Mouse (Mus musculus) testis, adult 2 months (tissue): ENCODE measurements at regions not wholly inside any gene's neighbourhood (a gene's known extent, or its start where the extent isn't known, plus 50 kb on each side); places are given as distances from the start of the nearest gene placed in this dataset.

Source experiments
- CTCF ChIP-seq: fragments of 200-500 bp; IDR thresholded peaks from 2 replicates; pipeline ENCODE4 v1.5.1; 2012; ENCODE audit warnings: low read depth, mild to moderate bottlenecking, inconsistent platforms, low read length, moderate library complexity; ENCODE audit not compliant: control insufficient read depth, insufficient read depth, insufficient replicate concordance
- POLR2A ChIP-seq: fragments of 200-500 bp; IDR thresholded peaks from 2 replicates; pipeline ENCODE4 v1.6.1; 2012; ENCODE audit warnings: low read depth, mild to moderate bottlenecking, inconsistent platforms, low read length, moderate library complexity; ENCODE audit not compliant: control insufficient read depth

DNA sequence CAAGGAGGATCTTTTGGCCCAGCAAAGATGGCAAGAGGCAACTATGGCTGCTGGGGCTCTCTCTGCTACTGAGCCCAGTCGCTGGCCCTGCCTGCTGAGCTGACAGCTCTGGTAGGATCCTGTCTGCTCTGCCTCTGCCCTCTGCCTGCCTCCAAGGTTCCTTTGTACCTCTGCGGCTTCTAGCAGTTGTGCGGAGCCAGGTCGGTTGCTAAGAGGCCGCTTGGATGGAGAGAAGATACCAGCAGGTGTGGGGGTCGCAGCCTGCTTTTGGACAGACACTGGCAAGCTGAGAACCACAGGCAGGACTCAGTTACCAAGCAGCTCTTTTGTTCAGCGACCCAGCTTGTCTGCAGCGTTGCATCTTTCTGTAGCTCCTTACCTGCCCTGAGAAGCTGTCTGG lies 337.6 kb downstream of the Mex3b start:
- no peak for TF ChIP-seq CTCF
- no peak for TF ChIP-seq POLR2A
